Mouse (Mus musculus): ENCODE data around the gene Fam47e.

- TF ChIP-seq POLR2A (IDR thresholded peaks at IDR 0.05; ENCODE audit: borderline replicate concordance, extremely low read depth, insufficient read depth, insufficient read length, poor library complexity, severe bottlenecking) (no peak), CTCF (IDR thresholded peaks at IDR 0.05; ENCODE audit: borderline replicate concordance, extremely low read depth, insufficient read depth, insufficient read length) (no peak)
Measured at GRCm38 (mm10) chr5:92634916-92635315, 80.0 kb downstream of the Fam47e start.
